Mouse (Mus musculus): Measurements from ENCODE around the gene Rere.
"Not testable (repeated sequence)": the region's sequence is repeated elsewhere in the genome, so short reads cannot be mapped to it uniquely, and the experiment has no call there.

The Rere gene

GRCm38 (mm10) chr4:150283335-150283638, 1.8 kb downstream of the Rere start:
- DNase-seq (ENCODE audit: low spot score in 2 of 2): no peak

- DNase-seq (ENCODE audit: low spot score in 2 of 2): no peak
Measured at GRCm38 (mm10) chr4:150283993-150284392, 2.5 kb downstream of the Rere start.

- DNase-seq (ENCODE audit: low spot score in 2 of 2): no peak
Measured at GRCm38 (mm10) chr4:150286980-150287379, 5.5 kb downstream of the Rere start.

GRCm38 (mm10) chr4:150287463-150287862, 6.0 kb downstream of the Rere start:
- not testable (repeated sequence) for DNase-seq (ENCODE audit: low spot score in 2 of 2)

- no peak for DNase-seq (ENCODE audit: low spot score in 2 of 2)
Measured at GRCm38 (mm10) chr4:150291900-150292299, 10.5 kb downstream of the Rere start.

GRCm38 (mm10) chr4:150294870-150295269, 13.4 kb downstream of the Rere start:
- no peak for DNase-seq (ENCODE audit: low spot score in 2 of 2)

- no peak for DNase-seq (ENCODE audit: low spot score in 2 of 2)
Measured at GRCm38 (mm10) chr4:150295966-150296365, 14.5 kb downstream of the Rere start.

- no peak for DNase-seq (ENCODE audit: low spot score in 2 of 2)
Measured at GRCm38 (mm10) chr4:150302726-150303125, 21.3 kb downstream of the Rere start.

GRCm38 (mm10) chr4:150306701-150307100, 25.3 kb downstream of the Rere start:
- DNase-seq (ENCODE audit: low spot score in 2 of 2): no peak

GRCm38 (mm10) chr4:150307226-150307625, 25.8 kb downstream of the Rere start:
- no peak for DNase-seq (ENCODE audit: low spot score in 2 of 2)

GRCm38 (mm10) chr4:150311431-150311830, 30.0 kb downstream of the Rere start:
- no peak for DNase-seq (ENCODE audit: low spot score in 2 of 2)

- no peak for DNase-seq (ENCODE audit: low spot score in 2 of 2)
Measured at GRCm38 (mm10) chr4:150312646-150313045, 31.2 kb downstream of the Rere start.

GRCm38 (mm10) chr4:150315301-150315700, 33.9 kb downstream of the Rere start:
- DNase-seq (ENCODE audit: low spot score in 2 of 2): no peak

- no peak for DNase-seq (ENCODE audit: low spot score in 2 of 2)
Measured at GRCm38 (mm10) chr4:150316546-150316945, 35.1 kb downstream of the Rere start.

- no peak for DNase-seq (ENCODE audit: low spot score in 2 of 2)
Measured at GRCm38 (mm10) chr4:150325046-150325801, 43.8 kb downstream of the Rere start.

GRCm38 (mm10) chr4:150326005-150326404, 44.6 kb downstream of the Rere start:
- no peak for DNase-seq (ENCODE audit: low spot score in 2 of 2)

- DNase-seq (ENCODE audit: low spot score in 2 of 2): no peak
Measured at GRCm38 (mm10) chr4:150327476-150327875, 46.0 kb downstream of the Rere start.

GRCm38 (mm10) chr4:150333927-150334682, 52.7 kb downstream of the Rere start:
- no peak for DNase-seq (ENCODE audit: low spot score in 2 of 2)

- no peak for DNase-seq (ENCODE audit: low spot score in 2 of 2)
Measured at GRCm38 (mm10) chr4:150337260-150337659, 55.8 kb downstream of the Rere start.

- DNase-seq (ENCODE audit: low spot score in 2 of 2): no peak
Measured at GRCm38 (mm10) chr4:150338906-150339650, 57.6 kb downstream of the Rere start.

GRCm38 (mm10) chr4:150340796-150341525, 59.5 kb downstream of the Rere start:
- no peak for DNase-seq (ENCODE audit: low spot score in 2 of 2)

- no peak for DNase-seq (ENCODE audit: low spot score in 2 of 2)
Measured at GRCm38 (mm10) chr4:150344526-150344925, 63.1 kb downstream of the Rere start.
